Comparison of ENCODE assay signal across 8 mouse cellular contexts in genomic region chr6:122825923-122826742, GRCm38 (mm10). TPM values are rescaled to one million over a fixed set of nuclear protein-coding genes. Genes with fewer than 3 reads are reported as not detected.
DNase-seq lines count a peak whose midpoint lies in the region; ATAC-seq and TF ChIP-seq lines count a peak whose summit lies in the region.

No protein-coding gene starts in this region.

- 1% methylated on average over 29 of the region's 29 CpGs for WGBS in heart, embryonic 14.5 days
- WGBS in liver, embryonic 14.5 days (ENCODE audit: insufficient replicate concordance): 6% methylated on average over 28 of the region's 29 CpGs
- WGBS in neural tube, embryonic 11.5 days: 5% methylated on average over 29 of the region's 29 CpGs

- peak overlapping the region; percentile 40 for H3K4me3 ChIP-seq in brown adipose tissue, adult 24 weeks (ENCODE audit: insufficient read depth, low read depth, low read length)
- H3K4me3 ChIP-seq in heart, embryonic 14.5 days (ENCODE audit: control insufficient read depth in 1 of 2, insufficient read depth in 1 of 2, low read depth in 1 of 2, low read length in 2 of 2): peak overlapping the region; percentile 34 to 48
- H3K4me3 ChIP-seq in liver, embryonic 14.5 days (ENCODE audit: insufficient read depth in 1 of 2, low read depth in 2 of 2, low read length in 2 of 2): peak overlapping the region; percentile 51 to 58
- H3K4me3 ChIP-seq in neural tube, embryonic 11.5 days (ENCODE audit: low read depth, low read length): peak overlapping the region; percentile 29

- no peaks in the 10 kb centered on the region for H3K27me3 ChIP-seq in heart, embryonic 14.5 days (ENCODE audit: control insufficient read depth, insufficient read depth, low read length)
- peaks cover 2% of the 10 kb centered on the region for H3K27me3 ChIP-seq in liver, embryonic 14.5 days (ENCODE audit: control insufficient read depth, insufficient read depth, low read length)
- no peaks in the 10 kb centered on the region for H3K27me3 ChIP-seq in neural tube, embryonic 11.5 days (ENCODE audit: control insufficient read depth, insufficient read depth, low read length)

- peak overlapping the region; percentile 66 for H3K9ac ChIP-seq in heart, embryonic 14.5 days (ENCODE audit: low read length)
- H3K9ac ChIP-seq in liver, embryonic 14.5 days (replicated peaks): peak overlapping the region; percentile 62
- H3K9ac ChIP-seq in neural tube, embryonic 11.5 days (ENCODE audit: low read length): peak overlapping the region; percentile 12; the same call in 1 of the 2 replicates

- no peak for TF ChIP-seq CTCF in liver, embryonic 14.5 days (IDR thresholded peaks at IDR 0.05; ENCODE audit: low read depth)

- H3K27ac ChIP-seq in brown adipose tissue, adult 24 weeks (replicated peaks; ENCODE audit: low read depth, low read length): peak overlapping the region; percentile 39; the same call in 1 of the 2 replicates
- H3K27ac ChIP-seq in heart, embryonic 14.5 days (replicated peaks in 1 of 2; ENCODE audit: control insufficient read depth in 1 of 2, insufficient read depth in 1 of 2, low read depth in 2 of 2, low read length in 2 of 2): peak overlapping the region; percentile 77 to 81
- peak overlapping the region; percentile 56 for H3K27ac ChIP-seq in liver, embryonic 14.5 days
- no peak overlapping the region for H3K27ac ChIP-seq in neural tube, embryonic 11.5 days (ENCODE audit: low read depth, low read length)

- peaks cover 28% of the 10 kb centered on the region for H3K36me3 ChIP-seq in heart, embryonic 14.5 days (ENCODE audit: control insufficient read depth, insufficient read depth, low read length)
- H3K36me3 ChIP-seq in liver, embryonic 14.5 days (replicated peaks; ENCODE audit: control insufficient read depth, insufficient read depth, low read depth): no peaks in the 10 kb centered on the region; the same call in 1 of the 2 replicates
- no peaks in the 10 kb centered on the region for H3K36me3 ChIP-seq in neural tube, embryonic 11.5 days (ENCODE audit: control insufficient read depth, insufficient read depth, low read length)

- DNase-seq in fat pad, adult 2 months (ENCODE audit: extremely low read depth, low read depth, low spot score): peak; percentile 86
- DNase-seq in kidney, postnatal 14 days: peak; percentile 73
- peak; percentile 71 to 81 (median 72) for DNase-seq in liver, embryonic 14.5 days (ENCODE audit: low read depth in 3 of 3, low spot score in 3 of 3)
- DNase-seq in neural tube, embryonic 11.5 days (ENCODE audit: low spot score): no peak
- DNase-seq in testis, postnatal 10 days (ENCODE audit: low spot score): peak; percentile 79

- ATAC-seq in CD4-positive, CD25-positive, alpha-beta regulatory T cell, adult 4 months: peak; percentile 77
- ATAC-seq in heart, embryonic 14.5 days (ENCODE audit: insufficient number of reproducible peaks, insufficient read depth, low FRiP score, low read depth): peak; percentile 91
- ATAC-seq in liver, embryonic 14.5 days (ENCODE audit: insufficient read depth): peak; percentile 97
- 0 out of 2 replicates have a peak, but pooled peaks have one; percentile 23 for ATAC-seq in neural tube, embryonic 11.5 days (ENCODE audit: insufficient read depth, low FRiP score, low TSS enrichment)

- H3K9me3 ChIP-seq in heart, embryonic 14.5 days (ENCODE audit: control insufficient read depth, low read length): no peaks in the 10 kb centered on the region
- no peaks in the 10 kb centered on the region for H3K9me3 ChIP-seq in liver, embryonic 14.5 days (ENCODE audit: control insufficient read depth, low read length)
- no peaks in the 10 kb centered on the region for H3K9me3 ChIP-seq in neural tube, embryonic 11.5 days (ENCODE audit: control insufficient read depth, low read length)

- peaks cover 37% of the 10 kb centered on the region for H3K4me1 ChIP-seq in brown adipose tissue, adult 24 weeks (ENCODE audit: control insufficient read depth, insufficient read depth, insufficient read length, low read length)
- peaks cover 35 to 48% of the 10 kb centered on the region in 2 experiments for H3K4me1 ChIP-seq in heart, embryonic 14.5 days (ENCODE audit: control insufficient read depth in 2 of 2, insufficient read depth in 2 of 2, low read length in 2 of 2)
- peaks cover 19 to 30% of the 10 kb centered on the region in 2 experiments for H3K4me1 ChIP-seq in liver, embryonic 14.5 days (replicated peaks; ENCODE audit: control insufficient read depth in 2 of 2, insufficient read depth in 2 of 2, low read length in 1 of 2)
- peaks cover 8% of the 10 kb centered on the region for H3K4me1 ChIP-seq in neural tube, embryonic 11.5 days (ENCODE audit: control insufficient read depth, insufficient read depth, low read length)

- H3K4me2 ChIP-seq in heart, embryonic 14.5 days (ENCODE audit: low read length): peak overlapping the region; percentile 70
- peak overlapping the region; percentile 84 for H3K4me2 ChIP-seq in liver, embryonic 14.5 days (ENCODE audit: low read depth)
- peak overlapping the region; percentile 54 for H3K4me2 ChIP-seq in neural tube, embryonic 11.5 days (ENCODE audit: low read depth)

- TF ChIP-seq EP300 in liver, embryonic 14.5 days (IDR thresholded peaks at IDR 0.05; ENCODE audit: low read depth): no peak

RNA-seq across cellular contexts. Expression of gene Foxj2, which starts 6.4 kb away (rescaled TPM):
- polyA plus RNA-seq in CD4-positive, CD25-positive, alpha-beta regulatory T cell, adult 4 months (2017; shearing (Covaris generic)): 1 to 10 TPM; 8.5 to 9.2 TPM
- 7.6 and 10.5 TPM in 2 replicates for polyA plus RNA-seq in brown adipose tissue, adult 24 weeks (2012; ENCODE audit: insufficient read depth, insufficient read length, missing spikeins)
- polyA plus RNA-seq in heart, embryonic 14.5 days (2014; fragmentation: Nextera tagmentation; extraction: Ambion mirVana): 7.8 and 7.9 TPM in 2 replicates
- 1.3 TPM in 2 replicates for polyA plus RNA-seq in liver, embryonic 14.5 days (2012; rRNA removed)
- polyA plus RNA-seq in liver, embryonic 14.5 days (2014; fragmentation: Nextera tagmentation; extraction: Ambion mirVana): 1.1 and 1.3 TPM in 2 replicates
- polyA plus RNA-seq in neural tube, embryonic 11.5 days (2014; fragmentation: Nextera tagmentation; extraction: Ambion mirVana): 4.8 and 5.1 TPM in 2 replicates

RNA-seq across cellular contexts. Expression of gene Slc2a3, which starts 24.7 kb away (rescaled TPM):
- 100 to 1,000 TPM; 103 to 138 TPM for polyA plus RNA-seq in CD4-positive, CD25-positive, alpha-beta regulatory T cell, adult 4 months (2017; shearing (Covaris generic))
- polyA plus RNA-seq in brown adipose tissue, adult 24 weeks (2012; ENCODE audit: insufficient read depth, insufficient read length, missing spikeins): 0.83 and 2.9 TPM in 2 replicates
- polyA plus RNA-seq in heart, embryonic 14.5 days (2014; fragmentation: Nextera tagmentation; extraction: Ambion mirVana): 10.3 and 10.7 TPM in 2 replicates
- polyA plus RNA-seq in liver, embryonic 14.5 days (2012; rRNA removed): 8.7 and 9.6 TPM in 2 replicates
- polyA plus RNA-seq in liver, embryonic 14.5 days (2014; fragmentation: Nextera tagmentation; extraction: Ambion mirVana): 13.9 and 16.0 TPM in 2 replicates
- 31.1 and 39.5 TPM in 2 replicates for polyA plus RNA-seq in neural tube, embryonic 11.5 days (2014; fragmentation: Nextera tagmentation; extraction: Ambion mirVana)

RNA-seq across cellular contexts. Expression of gene C3ar1, which starts 29.8 kb away (rescaled TPM):
- polyA plus RNA-seq in CD4-positive, CD25-positive, alpha-beta regulatory T cell, adult 4 months (2017; shearing (Covaris generic)): under 1 TPM; 0.18 to 0.27 TPM
- 3.3 and 4.4 TPM in 2 replicates for polyA plus RNA-seq in brown adipose tissue, adult 24 weeks (2012; ENCODE audit: insufficient read depth, insufficient read length, missing spikeins)
- polyA plus RNA-seq in heart, embryonic 14.5 days (2014; fragmentation: Nextera tagmentation; extraction: Ambion mirVana): 3.1 and 4.2 TPM in 2 replicates
- 0.55 and 0.57 TPM in 2 replicates for polyA plus RNA-seq in liver, embryonic 14.5 days (2012; rRNA removed)
- 0.59 and 0.66 TPM in 2 replicates for polyA plus RNA-seq in liver, embryonic 14.5 days (2014; fragmentation: Nextera tagmentation; extraction: Ambion mirVana)
- polyA plus RNA-seq in neural tube, embryonic 11.5 days (2014; fragmentation: Nextera tagmentation; extraction: Ambion mirVana): 1.8 and 2.1 TPM in 2 replicates

RNA-seq across cellular contexts. Expression of gene Necap1, which starts 48.1 kb away (rescaled TPM):
- polyA plus RNA-seq in CD4-positive, CD25-positive, alpha-beta regulatory T cell, adult 4 months (2017; shearing (Covaris generic)): 10 to 100 TPM; 63.7 to 80.3 TPM
- 16.3 and 20.4 TPM in 2 replicates for polyA plus RNA-seq in brown adipose tissue, adult 24 weeks (2012; ENCODE audit: insufficient read depth, insufficient read length, missing spikeins)
- polyA plus RNA-seq in heart, embryonic 14.5 days (2014; fragmentation: Nextera tagmentation; extraction: Ambion mirVana): 54.8 and 55.0 TPM in 2 replicates
- 13.6 and 13.8 TPM in 2 replicates for polyA plus RNA-seq in liver, embryonic 14.5 days (2012; rRNA removed)
- 17.9 and 20.1 TPM in 2 replicates for polyA plus RNA-seq in liver, embryonic 14.5 days (2014; fragmentation: Nextera tagmentation; extraction: Ambion mirVana)
- 76.4 and 80.7 TPM in 2 replicates for polyA plus RNA-seq in neural tube, embryonic 11.5 days (2014; fragmentation: Nextera tagmentation; extraction: Ambion mirVana)

Comparison
In these comparisons a context has a peak if more than half of its experiments do, and no peak if none do; other contexts are left out.
1. ATAC-seq: peak in every context shown above with its lines; median percentile 97 in liver, embryonic 14.5 days; 91 in heart, embryonic 14.5 days; 77 in CD4-positive, CD25-positive, alpha-beta regulatory T cell, adult 4 months; 23 in neural tube, embryonic 11.5 days.
2. H3K9ac ChIP-seq: peak in every context shown above with its lines; median percentile 66 in heart, embryonic 14.5 days; 62 in liver, embryonic 14.5 days; 12 in neural tube, embryonic 11.5 days.